Mouse (Mus musculus) midbrain, embryonic 16.5 days (tissue): ENCODE data around the gene Ablim2. TPM values are rescaled to one million over a fixed set of nuclear protein-coding genes. Genes with fewer than 3 reads are reported as not detected.
A peak's percentile ranks its signal among the peaks of the same experiment; 100 is the strongest.

Experiments used
- ATAC-seq: fragments of 200-750 bp; cut with Nextera tagmentation; 2 replicates; pipeline ENCODE4 v1.8.0; 2017; ENCODE audit warnings: moderate TSS enrichment
- H3K27ac ChIP-seq: fragments of 300-500 bp; sonication (generic); 2 replicates; pipeline ENCODE4 v1.5.1; 2014; ENCODE audit warnings: mild to moderate bottlenecking, low read length, mixed read lengths
- H3K27me3 ChIP-seq: fragments of 300-500 bp; sonication (generic); 2 replicates; pipeline ENCODE4 v1.6.1; 2014; ENCODE audit warnings: low read depth, low read length, mixed read lengths; ENCODE audit not compliant: control insufficient read depth, insufficient read depth
- H3K36me3 ChIP-seq: fragments of 300-500 bp; sonication (generic); 2 replicates; pipeline ENCODE4 v1.6.1; 2014; ENCODE audit warnings: mild to moderate bottlenecking, low read length, moderate library complexity, mixed read lengths; ENCODE audit not compliant: control insufficient read depth, insufficient read depth
- H3K4me1 ChIP-seq: fragments of 300-500 bp; sonication (generic); 2 replicates; pipeline ENCODE4 v1.6.1; 2014; ENCODE audit warnings: mild to moderate bottlenecking, low read length, mixed read lengths; ENCODE audit not compliant: control insufficient read depth, insufficient read depth
- H3K4me2 ChIP-seq: fragments of 300-500 bp; sonication (generic); 2 replicates; pipeline ENCODE4 v1.6.1; 2014; ENCODE audit warnings: mild to moderate bottlenecking, low read length, mixed read lengths
- H3K4me3 ChIP-seq: fragments of 300-500 bp; sonication (generic); 2 replicates; pipeline ENCODE4 v1.5.1; 2014; ENCODE audit warnings: low read depth, mild to moderate bottlenecking, low read length, moderate library complexity, mixed read lengths
- H3K9ac ChIP-seq: fragments of 300-500 bp; sonication (generic); 2 replicates; pipeline ENCODE4 v1.6.1; 2014; ENCODE audit warnings: low read depth, low read length, mixed read lengths
- H3K9me3 ChIP-seq: fragments of 300-500 bp; sonication (generic); replicated peaks from 2 replicates; pipeline ENCODE4 v1.6.1; 2014; ENCODE audit warnings: mild to moderate bottlenecking, low read length, mixed read lengths; ENCODE audit not compliant: control insufficient read depth, poor library complexity, severe bottlenecking
- WGBS: fragments of 180-500 bp; shearing (Covaris S2); extraction: QIAGEN DNeasy Blood & Tissue Kit; methylation state at CpG from one replicate; pipeline ENCODE4 v1.1.7; 2014; 5-methylcytosine and 5-hydroxymethylcytosine counted together
- polyA plus RNA-seq: library from polyadenylated mRNA; unstranded; fragments of >200 nt; fragmentation: Nextera tagmentation; extraction: Ambion mirVana; gene quantifications from 2 replicates; pipeline ENCODE4 v1.2.1, GENCODE M21; 2015

The Ablim2 gene
- polyA plus RNA-seq, 1 experiment from 2014 or later, result 36.2 TPM

DNA sequence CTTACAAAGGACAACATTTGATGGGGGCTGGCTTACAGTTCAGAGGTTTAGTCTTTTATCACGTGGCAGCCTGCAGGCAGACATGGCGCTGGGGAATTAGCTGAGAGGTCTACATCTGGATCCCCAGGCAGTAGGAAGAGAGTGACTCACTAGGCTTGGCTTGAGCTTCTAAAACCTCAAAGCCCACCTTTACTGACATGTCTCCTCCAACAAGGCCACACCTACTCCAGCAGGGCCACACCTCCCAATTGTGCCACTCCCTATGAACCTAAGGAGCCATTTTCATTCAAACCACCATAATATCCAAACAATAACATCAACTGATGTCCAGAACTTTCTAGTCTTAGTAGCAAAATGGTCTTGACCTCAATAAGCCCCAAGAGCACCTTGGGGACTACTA, 12.6 kb downstream of the Ablim2 start:
- Histone ChIP-seq H3K27ac (no peak overlapping the region), H3K4me1 (no peaks in the 10 kb centered on the region; the same call in 1 of the 2 replicates), H3K4me2 (no peak overlapping the region), H3K36me3 (no peaks in the 10 kb centered on the region), H3K27me3 (no peaks in the 10 kb centered on the region), H3K4me3 (no peak overlapping the region), H3K9me3 (no peaks in the 10 kb centered on the region; the same call in 1 of the 2 replicates), H3K9ac (no peak overlapping the region)
- ATAC-seq, result no peak
- 73% methylated on average over 2 of the region's 2 CpGs for WGBS

DNA sequence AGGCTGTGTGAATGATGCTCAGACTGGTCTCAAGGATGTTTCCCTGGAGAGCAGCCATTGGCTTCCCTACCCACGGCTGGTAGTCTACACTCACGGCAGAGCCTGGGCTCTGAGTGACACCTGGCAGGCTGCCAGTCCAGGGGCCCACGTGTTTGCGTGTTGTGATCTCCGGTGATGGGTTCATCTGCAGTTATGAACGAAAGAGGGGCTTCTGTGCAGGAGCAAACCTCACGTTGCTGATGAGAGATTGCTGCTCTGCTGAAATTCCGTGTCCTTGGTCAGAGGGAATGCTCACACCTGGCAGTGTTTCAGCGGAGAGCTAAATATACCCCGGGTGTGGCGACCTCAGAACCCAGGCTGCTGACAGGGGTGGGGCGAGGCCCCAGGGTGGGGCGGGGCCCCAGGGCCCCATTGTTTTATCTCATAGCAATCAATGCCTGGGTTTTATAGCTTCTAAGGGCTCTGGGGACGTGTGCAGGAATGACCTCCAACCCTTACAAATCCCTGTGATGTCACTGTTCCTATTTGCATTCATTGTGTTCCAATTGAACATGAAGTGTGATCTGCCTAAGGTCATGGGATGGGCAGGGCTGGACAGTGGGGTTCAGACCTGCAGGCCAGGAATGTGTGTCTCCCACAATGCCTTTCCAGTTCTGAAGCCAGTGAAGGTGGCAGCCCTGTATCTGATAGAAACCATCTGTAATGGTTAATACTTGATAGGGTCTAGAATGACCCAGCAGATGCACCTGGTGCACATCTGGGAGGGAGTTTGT, 13.4 kb downstream of the Ablim2 start:
- 67% methylated on average over 14 of the region's 14 CpGs for WGBS
- Histone ChIP-seq H3K4me1 (no peaks in the 10 kb centered on the region; the same call in 1 of the 2 replicates), H3K4me2 (no peak overlapping the region), H3K27me3 (no peaks in the 10 kb centered on the region), H3K9ac (no peak overlapping the region), H3K36me3 (no peaks in the 10 kb centered on the region), H3K4me3 (no peak overlapping the region), H3K9me3 (no peaks in the 10 kb centered on the region; the same call in 1 of the 2 replicates), H3K27ac (no peak overlapping the region)
- no peak for ATAC-seq

GRCm38 (mm10) chr5:35773274-35774136, 15.8 kb downstream of the Ablim2 start:
- no peak overlapping the region for H3K4me2 ChIP-seq
- no peaks in the 10 kb centered on the region for H3K36me3 ChIP-seq
- H3K27ac ChIP-seq, result peak overlapping the region; percentile 34; the same call in 1 of the 2 replicates
- peak; percentile 29; the same call in 1 of the 2 replicates for ATAC-seq
- no peak overlapping the region for H3K9ac ChIP-seq
- H3K9me3 ChIP-seq, result no peaks in the 10 kb centered on the region; the same call in 1 of the 2 replicates
- WGBS, result 61% methylated on average over 13 of the region's 13 CpGs
- no peak overlapping the region for H3K4me3 ChIP-seq
- H3K4me1 ChIP-seq, result no peaks in the 10 kb centered on the region; the same call in 1 of the 2 replicates
- no peaks in the 10 kb centered on the region for H3K27me3 ChIP-seq

- Histone ChIP-seq H3K27ac (no peak overlapping the region), H3K9me3 (no peaks in the 10 kb centered on the region; the same call in 1 of the 2 replicates), H3K36me3 (no peaks in the 10 kb centered on the region), H3K27me3 (no peaks in the 10 kb centered on the region), H3K4me3 (no peak overlapping the region), H3K4me1 (no peaks in the 10 kb centered on the region; the same call in 1 of the 2 replicates), H3K4me2 (no peak overlapping the region), H3K9ac (no peak overlapping the region)
- no peak for ATAC-seq
- 49% methylated on average over 6 of the region's 6 CpGs for WGBS
Measured at GRCm38 (mm10) chr5:35774137-35774424, 16.4 kb downstream of the Ablim2 start.

DNA sequence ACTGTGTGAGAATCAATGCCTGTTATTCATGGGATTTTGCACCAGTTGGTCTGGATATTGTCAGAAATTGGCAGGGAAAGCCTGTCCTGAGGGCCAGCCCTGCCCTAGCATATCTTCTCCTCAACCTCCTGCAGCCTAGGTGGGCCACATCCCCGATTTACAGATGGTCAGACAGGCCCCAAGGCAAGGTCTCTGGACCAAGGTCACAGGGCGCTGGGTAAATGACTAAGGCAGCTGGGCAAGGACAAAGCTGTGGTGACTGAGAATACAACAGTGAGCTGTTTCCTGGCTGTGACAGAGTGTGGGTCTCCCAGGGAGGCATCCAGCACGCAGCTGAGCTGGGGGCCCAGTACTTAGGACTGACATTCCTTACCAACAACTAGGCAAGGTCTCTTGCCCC, 23.4 kb downstream of the Ablim2 start:
- Histone ChIP-seq H3K9me3 (no peaks in the 10 kb centered on the region), H3K36me3 (no peaks in the 10 kb centered on the region), H3K9ac (no peak overlapping the region), H3K4me2 (no peak overlapping the region), H3K27ac (no peak overlapping the region), H3K4me3 (no peak overlapping the region), H3K27me3 (no peaks in the 10 kb centered on the region), H3K4me1 (no peaks in the 10 kb centered on the region)
- ATAC-seq, result no peak
- 80% methylated on average over 3 of the region's 3 CpGs for WGBS

DNA sequence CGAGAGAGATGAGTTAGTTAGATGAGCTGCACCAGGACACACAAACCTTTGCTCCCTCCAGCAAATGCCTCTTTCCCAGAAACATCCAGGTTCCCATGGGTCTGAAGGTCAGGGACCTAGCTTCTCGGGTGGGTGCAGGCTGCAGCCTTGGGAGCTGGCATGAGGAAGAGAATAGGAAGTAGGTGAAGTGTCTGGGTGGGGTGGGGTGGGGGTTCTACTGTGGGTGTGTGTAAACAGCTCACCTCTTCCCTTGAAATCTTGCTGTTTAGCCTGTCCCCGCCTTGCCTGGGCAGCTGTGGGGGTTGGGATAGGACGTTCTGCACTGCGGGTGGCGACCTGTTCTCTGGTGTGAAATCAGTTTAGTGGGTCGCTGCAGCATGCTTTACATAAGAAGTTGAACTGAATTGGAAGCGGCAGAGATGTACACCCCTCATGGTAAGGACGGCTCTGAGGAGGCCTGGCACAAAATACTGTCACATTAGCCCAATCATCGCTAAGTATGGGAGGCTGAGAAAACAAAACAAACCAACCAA, 25.0 kb downstream of the Ablim2 start:
- no peak overlapping the region for H3K4me2 ChIP-seq
- WGBS, result 54% methylated on average over 10 of the region's 10 CpGs

GRCm38 (mm10) chr5:35785853-35786252, 28.2 kb downstream of the Ablim2 start:
- no peaks in the 10 kb centered on the region for H3K4me1 ChIP-seq
- no peak overlapping the region for H3K4me2 ChIP-seq
- no peaks in the 10 kb centered on the region for H3K9me3 ChIP-seq
- H3K9ac ChIP-seq, result no peak overlapping the region
- 73% methylated on average over 7 of the region's 7 CpGs for WGBS
- H3K27me3 ChIP-seq, result no peaks in the 10 kb centered on the region
- no peak overlapping the region for H3K27ac ChIP-seq
- no peak for ATAC-seq
- H3K36me3 ChIP-seq, result no peaks in the 10 kb centered on the region
- H3K4me3 ChIP-seq, result no peak overlapping the region

More for the DNA sequence above, 25.0 kb downstream of the Ablim2 start:
- Histone ChIP-seq H3K27me3 (no peaks in the 10 kb centered on the region), H3K4me3 (no peak overlapping the region), H3K36me3 (no peaks in the 10 kb centered on the region), H3K4me1 (no peaks in the 10 kb centered on the region), H3K9me3 (no peaks in the 10 kb centered on the region), H3K27ac (no peak overlapping the region), H3K9ac (no peak overlapping the region)
- ATAC-seq, result no peak

GRCm38 (mm10) chr5:35787847-35788246, 30.2 kb downstream of the Ablim2 start:
- Histone ChIP-seq H3K4me3 (no peak overlapping the region), H3K27ac (no peak overlapping the region), H3K9ac (no peak overlapping the region), H3K27me3 (no peaks in the 10 kb centered on the region), H3K9me3 (no peaks in the 10 kb centered on the region), H3K4me2 (no peak overlapping the region), H3K36me3 (no peaks in the 10 kb centered on the region), H3K4me1 (no peaks in the 10 kb centered on the region)
- ATAC-seq, result no peak
- WGBS, result 88% methylated on average over 12 of the region's 12 CpGs

GRCm38 (mm10) chr5:35788719-35789118, 31.0 kb downstream of the Ablim2 start:
- Histone ChIP-seq H3K9me3 (no peaks in the 10 kb centered on the region), H3K4me2 (no peak overlapping the region), H3K4me3 (no peak overlapping the region), H3K36me3 (no peaks in the 10 kb centered on the region), H3K27ac (no peak overlapping the region), H3K4me1 (no peaks in the 10 kb centered on the region), H3K27me3 (no peaks in the 10 kb centered on the region), H3K9ac (no peak overlapping the region)
- 85% methylated on average over 6 of the region's 6 CpGs for WGBS
- no peak for ATAC-seq
